Mouse (Mus musculus) liver, embryonic 14.5 days (tissue): ENCODE results near the gene Gpr84. TPM values are rescaled to one million over a fixed set of nuclear protein-coding genes. Genes with fewer than 3 reads are reported as not detected.

Source experiments
- ATAC-seq: fragments of 200-750 bp; cut with Nextera tagmentation; 2 replicates; pipeline ENCODE4 v1.8.0; 2017; ENCODE audit warnings: moderate number of reproducible peaks, mild to moderate bottlenecking, moderate library complexity; ENCODE audit not compliant: insufficient read depth
- DNase-seq, 3 experiments: peaks; one replicate each; pipeline ENCODE4 v3.0.0-alpha.2; 2012 to 2013; ENCODE audit warnings: low read depth in 3 of 3, low spot score in 3 of 3
- H3K27ac ChIP-seq: fragments of 300-500 bp; sonication (generic); 2 replicates; pipeline ENCODE4 v1.5.1; 2014; ENCODE audit warnings: moderate library complexity, mild to moderate bottlenecking, control low read depth, inconsistent platforms
- H3K27me3 ChIP-seq: fragments of 300-500 bp; sonication (generic); 2 replicates; pipeline ENCODE4 v1.6.1; 2014; ENCODE audit warnings: mild to moderate bottlenecking, low read length, moderate library complexity; ENCODE audit not compliant: control insufficient read depth, insufficient read depth
- H3K36me3 ChIP-seq: fragments of 300-500 bp; sonication (generic); replicated peaks from 2 replicates; pipeline ENCODE4 v1.6.1; 2014; ENCODE audit warnings: low read depth; ENCODE audit not compliant: control insufficient read depth, insufficient read depth
- H3K4me1 ChIP-seq, 2 experiments: fragments of 200-500 bp in 1 of 2; fragments of 300-500 bp in 1 of 2; sonication (generic) in 1 of 2; replicated peaks; 2 replicates each; pipeline ENCODE4 v1.6.1; 2012 to 2014; ENCODE audit warnings: antibody characterized with exemption in 1 of 2, inconsistent platforms in 1 of 2, low read length in 1 of 2; ENCODE audit not compliant: control insufficient read depth in 2 of 2, insufficient read depth in 2 of 2
- H3K4me2 ChIP-seq: fragments of 300-500 bp; sonication (generic); 2 replicates; pipeline ENCODE4 v1.6.1; 2014; ENCODE audit warnings: low read depth, mild to moderate bottlenecking, control low read depth, moderate library complexity
- H3K4me3 ChIP-seq, 2 experiments: fragments of 200-500 bp in 1 of 2; fragments of 300-500 bp in 1 of 2; sonication (generic) in 1 of 2; 2 replicates each; pipeline ENCODE4 v1.5.1; 2012 to 2014; ENCODE audit warnings: low read depth in 2 of 2, low read length in 2 of 2, mild to moderate bottlenecking in 2 of 2, control low read depth in 1 of 2, inconsistent platforms in 1 of 2, moderate library complexity in 1 of 2; ENCODE audit not compliant: insufficient read depth in 1 of 2
- H3K9ac ChIP-seq: fragments of 300-500 bp; sonication (generic); replicated peaks from 2 replicates; pipeline ENCODE4 v1.6.1; 2014; ENCODE audit warnings: mild to moderate bottlenecking, control low read depth, moderate library complexity
- H3K9me3 ChIP-seq: fragments of 300-500 bp; sonication (generic); 2 replicates; pipeline ENCODE4 v1.6.1; 2016; ENCODE audit warnings: low read length, mixed read lengths; ENCODE audit not compliant: control insufficient read depth
- CTCF ChIP-seq: IDR thresholded peaks from 2 replicates; pipeline ENCODE4 v1.5.1; 2016; ENCODE audit warnings: antibody characterized with exemption, low read depth, control low read depth
- EP300 ChIP-seq: IDR thresholded peaks from 2 replicates; pipeline ENCODE4 v1.6.1; 2016; ENCODE audit warnings: antibody characterized with exemption, low read depth
- WGBS: fragments of 180-500 bp; shearing (Covaris S2); extraction: QIAGEN DNeasy Blood & Tissue Kit; methylation state at CpG from one replicate; pipeline ENCODE4 v1.1.7; 2014; ENCODE audit not compliant: insufficient replicate concordance; 5-methylcytosine and 5-hydroxymethylcytosine counted together
- polyA plus RNA-seq, 2 experiments: library from polyadenylated mRNA; depleted of rRNA in 1 of 2; stranded (reverse) in 1 of 2; unstranded in 1 of 2; fragments of >200 nt; fragmentation: Nextera tagmentation in 1 of 2; extraction: Ambion mirVana in 1 of 2; gene quantifications; 2 replicates each; pipeline versions ENCODE4 v1.2.1 to v1.2.3; 2012 to 2014

The Gpr84 gene
- polyA plus RNA-seq (2012; rRNA removed) (0.17 and 0.20 TPM in 2 replicates), polyA plus RNA-seq (2014; fragmentation: Nextera tagmentation; extraction: Ambion mirVana) (0.18 and 0.32 TPM in 2 replicates)

GRCm38 (mm10) chr15:103310365-103310910 lies at the start of gene Gpr84:
Gene Gpr84 (minus strand): TSS chr15:103310612.
- Histone ChIP-seq H3K4me2 (no peak within 1 kb of the TSS), H3K27me3 (peaks cover 10% of the 10 kb centered on the region), H3K4me3 (no peak within 1 kb of the TSS), H3K27ac (no peak within 1 kb of the TSS), H3K9ac (no peak within 1 kb of the TSS), H3K9me3 (no peaks in the 10 kb centered on the region), H3K36me3 (no peaks in the 10 kb centered on the region), H3K4me1 (peaks cover 0 to 19% of the 10 kb centered on the region in 2 experiments; a peak in 2 of 4 replicates)
- no peak for TF ChIP-seq CTCF
- TF ChIP-seq EP300 = no peak
- 16% methylated on average over 6 of the region's 6 CpGs for WGBS
- ATAC-seq = no peak
- DNase-seq = no peak

DNA sequence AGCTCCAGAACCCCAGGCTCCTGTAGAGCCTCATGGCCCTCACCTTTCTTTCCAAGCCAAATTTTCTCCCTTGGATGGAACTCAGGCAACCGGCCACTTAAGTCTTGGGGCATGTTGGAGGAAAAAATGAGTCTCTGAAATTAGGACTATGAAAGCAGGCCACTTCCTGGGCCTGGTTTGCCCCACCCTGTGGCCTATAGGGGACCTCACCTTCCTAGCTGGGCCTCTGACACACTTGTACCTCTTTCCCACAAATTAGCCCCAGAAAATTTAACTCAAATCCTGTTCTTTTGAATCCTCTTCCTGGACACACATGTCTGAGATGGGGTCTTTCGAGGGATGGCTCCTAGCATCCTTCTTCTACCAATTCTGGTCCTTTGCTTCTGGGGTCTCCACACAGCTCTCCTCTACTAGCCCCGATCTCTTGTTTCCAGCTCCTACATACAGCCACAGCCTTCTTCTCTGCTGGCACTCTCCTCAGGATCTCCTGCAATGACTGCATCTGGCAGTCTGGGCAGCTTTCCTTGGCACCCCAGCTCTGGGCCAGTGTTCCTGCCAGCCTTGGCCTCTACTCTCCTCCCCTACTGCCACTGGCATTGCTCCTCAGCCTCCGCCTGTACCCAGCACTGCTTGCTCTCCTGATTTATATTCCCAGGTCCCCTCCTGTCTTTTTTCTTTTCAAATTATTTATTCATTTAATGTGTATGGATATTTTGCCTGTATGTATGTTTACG lies 49.6 kb upstream of the Gpr84 start:
- no peak overlapping the region for H3K27ac ChIP-seq
- H3K4me2 ChIP-seq = no peak overlapping the region
- ATAC-seq (no peak), DNase-seq (no peak)
- H3K4me3 ChIP-seq = no peak overlapping the region
- H3K9ac ChIP-seq = no peak overlapping the region
- H3K4me1 ChIP-seq = peaks cover 5 to 49% of the 10 kb centered on the region in 2 experiments
- peaks cover 3% of the 10 kb centered on the region for H3K36me3 ChIP-seq
- 69% methylated on average over 5 of the region's 5 CpGs for WGBS
- H3K27me3 ChIP-seq = no peaks in the 10 kb centered on the region
- TF ChIP-seq CTCF = no peak
- H3K9me3 ChIP-seq = no peaks in the 10 kb centered on the region

GRCm38 (mm10) chr15:103359122-103359510 lies 48.7 kb upstream of the Gpr84 start:
- DNase-seq (no peak), ATAC-seq (no peak)
- Histone ChIP-seq H3K27me3 (no peaks in the 10 kb centered on the region), H3K4me2 (no peak overlapping the region), H3K36me3 (peaks cover 3% of the 10 kb centered on the region), H3K9ac (no peak overlapping the region), H3K4me3 (no peak overlapping the region), H3K4me1 (peaks cover 5 to 42% of the 10 kb centered on the region in 2 experiments), H3K9me3 (no peaks in the 10 kb centered on the region), H3K27ac (no peak overlapping the region)
- TF ChIP-seq CTCF (no peak), EP300 (no peak)
- 26% methylated on average over 1 of the region's 1 CpGs for WGBS

DNA sequence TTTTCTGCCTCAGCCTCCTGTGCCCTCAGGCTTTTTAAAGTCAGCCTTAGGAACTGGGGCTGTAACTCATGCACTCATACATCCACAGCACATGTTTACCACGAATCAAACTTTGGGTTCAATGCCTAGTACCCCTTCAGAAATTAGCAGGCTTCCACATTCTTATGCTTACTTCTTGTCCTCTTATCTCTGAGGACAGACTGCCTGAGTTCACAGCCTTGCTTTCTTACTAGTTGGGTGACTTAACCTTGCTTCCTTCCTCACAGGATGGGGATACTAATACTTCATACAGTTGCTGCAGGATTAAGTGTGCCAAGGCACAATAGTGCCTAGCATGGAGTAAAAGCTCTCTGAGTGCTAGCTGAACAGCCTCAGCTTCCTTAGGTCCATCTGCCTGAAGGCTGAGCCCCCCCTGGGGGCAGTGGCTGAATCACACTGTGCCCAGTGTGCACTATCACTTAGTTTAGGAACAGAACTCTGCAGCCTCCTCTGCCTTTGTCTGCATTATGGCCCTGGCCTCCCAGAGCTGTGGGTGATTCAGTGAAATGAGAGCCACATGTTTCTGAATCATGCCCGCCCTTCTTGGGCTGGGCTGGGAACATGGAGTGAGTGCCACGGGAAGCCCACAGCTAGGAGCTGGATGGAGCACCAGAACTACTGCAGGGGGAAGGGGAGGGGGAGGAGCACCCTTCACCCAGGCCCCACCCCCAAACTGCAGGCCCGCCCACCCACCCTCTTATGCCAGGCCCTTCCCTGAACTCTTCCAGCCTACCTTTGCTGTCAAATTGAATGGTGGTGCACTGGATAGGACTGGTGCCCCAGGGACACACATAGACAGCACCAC lies 48.1 kb upstream of the Gpr84 start:
- no peak for DNase-seq

DNA sequence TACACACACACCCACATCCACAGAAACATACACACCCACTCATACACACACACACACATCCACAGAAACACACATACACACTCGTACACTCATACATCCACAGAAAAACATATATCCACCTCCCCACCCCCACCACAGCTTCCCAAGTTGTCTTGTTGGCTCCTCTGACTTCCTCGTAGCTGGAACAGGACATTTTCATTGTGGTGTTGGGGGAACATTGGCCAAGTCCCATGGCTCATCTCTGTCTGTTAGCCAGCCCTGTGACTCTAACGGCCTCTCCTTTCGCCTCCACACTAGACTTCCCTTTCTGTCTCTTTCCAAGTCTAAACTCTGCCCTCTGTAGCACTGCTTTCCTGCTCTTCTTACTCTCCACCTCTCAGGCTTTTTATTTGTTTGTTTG lies 47.4 kb upstream of the Gpr84 start:
- DNase-seq (no peak), ATAC-seq (no peak)
- no peak overlapping the region for H3K27ac ChIP-seq
- no peak overlapping the region for H3K4me3 ChIP-seq
- TF ChIP-seq EP300 = no peak
- no peak for TF ChIP-seq CTCF
- peaks cover 5 to 34% of the 10 kb centered on the region in 2 experiments for H3K4me1 ChIP-seq
- H3K4me2 ChIP-seq = no peak overlapping the region
- H3K27me3 ChIP-seq = no peaks in the 10 kb centered on the region
- H3K9ac ChIP-seq = no peak overlapping the region
- WGBS = 64% methylated on average over 4 of the region's 4 CpGs
- no peaks in the 10 kb centered on the region for H3K9me3 ChIP-seq
- H3K36me3 ChIP-seq = peaks cover 3% of the 10 kb centered on the region

More for the DNA sequence above, 48.1 kb upstream of the Gpr84 start:
- Histone ChIP-seq H3K27me3 (no peaks in the 10 kb centered on the region), H3K36me3 (peaks cover 3% of the 10 kb centered on the region), H3K4me1 (peaks cover 5 to 37% of the 10 kb centered on the region in 2 experiments), H3K9me3 (no peaks in the 10 kb centered on the region), H3K9ac (no peak overlapping the region), H3K4me3 (no peak overlapping the region), H3K27ac (no peak overlapping the region), H3K4me2 (no peak overlapping the region)
- TF ChIP-seq CTCF (no peak), EP300 (no peak)
- 0 out of 2 replicates have a peak, but pooled peaks have one; percentile 2 for ATAC-seq
- WGBS = 19% methylated on average over 4 of the region's 4 CpGs
